Mouse (Mus musculus) embryonic facial prominence, embryonic 14.5 days (tissue): ENCODE data around the gene Gstcd. TPM values are rescaled to one million over a fixed set of nuclear protein-coding genes. Genes with fewer than 3 reads are reported as not detected.

ENCODE experiments used
- ATAC-seq: fragments of 200-750 bp; cut with Nextera tagmentation; 2 replicates; pipeline ENCODE4 v1.8.0; 2017; ENCODE audit warnings: low read depth, moderate number of reproducible peaks, moderate TSS enrichment
- DNase-seq: peaks from one replicate; pipeline ENCODE4 v3.0.0-alpha.2; 2015; ENCODE audit warnings: low spot score
- H3K27ac ChIP-seq: fragments of 300-500 bp; sonication (generic); replicated peaks from 2 replicates; pipeline ENCODE4 v1.5.1; 2014; ENCODE audit warnings: low read depth, mild to moderate bottlenecking, low read length, moderate library complexity
- H3K27me3 ChIP-seq: fragments of 300-500 bp; sonication (generic); replicated peaks from 2 replicates; pipeline ENCODE4 v1.6.1; 2014; ENCODE audit warnings: low read length; ENCODE audit not compliant: control insufficient read depth, insufficient read depth
- H3K36me3 ChIP-seq: fragments of 300-500 bp; sonication (generic); 2 replicates; pipeline ENCODE4 v1.6.1; 2014; ENCODE audit warnings: low read length, mixed read lengths; ENCODE audit not compliant: control insufficient read depth, insufficient read depth
- H3K4me1 ChIP-seq: fragments of 300-500 bp; sonication (generic); 2 replicates; pipeline ENCODE4 v1.6.1; 2014; ENCODE audit warnings: antibody characterized with exemption, low read length; ENCODE audit not compliant: control insufficient read depth, insufficient read depth
- H3K4me2 ChIP-seq: fragments of 300-500 bp; sonication (generic); 2 replicates; pipeline ENCODE4 v1.6.1; 2014; ENCODE audit warnings: low read depth, mild to moderate bottlenecking, low read length, moderate library complexity, mixed read lengths
- H3K4me3 ChIP-seq: fragments of 300-500 bp; sonication (generic); 2 replicates; pipeline ENCODE4 v1.5.1; 2014; ENCODE audit warnings: low read depth, mild to moderate bottlenecking, low read length
- H3K9ac ChIP-seq: fragments of 300-500 bp; sonication (generic); 2 replicates; pipeline ENCODE4 v1.6.1; 2014; ENCODE audit warnings: low read depth, mild to moderate bottlenecking, low read length, moderate library complexity, mixed read lengths
- H3K9me3 ChIP-seq: fragments of 300-500 bp; sonication (generic); 2 replicates; pipeline ENCODE4 v1.6.1; 2016; ENCODE audit warnings: low read length; ENCODE audit not compliant: control insufficient read depth
- WGBS: fragments of 180-500 bp; shearing (Covaris S2); extraction: QIAGEN DNeasy Blood & Tissue Kit; methylation state at CpG from one replicate; pipeline ENCODE4 v1.1.7; 2014; 5-methylcytosine and 5-hydroxymethylcytosine counted together
- polyA plus RNA-seq: library from polyadenylated mRNA; unstranded; fragments of >200 nt; fragmentation: Nextera tagmentation; extraction: Ambion mirVana; gene quantifications from 2 replicates; pipeline ENCODE4 v1.2.1, GENCODE M21; 2014

Gene Gstcd
- 6.5 and 7.2 TPM in 2 replicates for polyA plus RNA-seq

DNA sequence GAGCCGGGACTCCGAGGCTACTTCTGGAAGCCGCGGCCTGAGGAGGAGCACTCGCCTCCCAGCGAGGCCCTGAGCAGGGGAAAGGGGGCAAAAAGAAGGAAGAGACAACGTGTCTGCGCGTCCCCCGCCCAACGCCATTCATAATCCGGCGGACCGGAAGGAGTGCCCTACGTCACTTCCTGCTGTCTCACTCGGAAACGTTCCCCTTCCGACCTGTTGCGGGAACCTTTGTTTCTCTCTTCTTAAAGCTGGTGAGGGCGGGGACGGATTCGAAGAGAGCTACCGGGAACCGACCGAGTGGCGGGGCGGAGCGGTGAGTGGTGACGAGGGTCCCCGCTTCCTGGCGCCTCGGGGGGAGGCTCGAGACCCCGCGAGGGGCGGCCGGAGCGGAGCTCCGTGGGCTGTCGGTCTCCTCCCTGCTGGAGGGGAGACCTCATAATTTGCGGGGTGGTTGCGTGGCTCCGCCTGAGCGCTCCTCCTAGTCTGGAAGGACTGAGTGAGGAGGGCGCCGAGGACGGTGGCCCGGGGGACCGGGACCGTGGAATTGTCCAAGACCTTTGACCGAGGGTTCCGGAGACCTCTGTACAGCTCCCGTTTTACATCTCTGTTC lies at the start of gene Gstcd, which contains the start of gene Ints12:
Gene Gstcd (minus strand): TSS at position 370 of the 610 bp plus-strand sequence.
Gene Ints12 (plus strand): TSS at position 177 of the 610 bp plus-strand sequence.
- DNase-seq (peak; percentile 98), ATAC-seq (peak; percentile 98)
- H3K36me3 ChIP-seq: peaks cover 2% of the 10 kb centered on the region; the same call in 1 of the 2 replicates
- H3K4me2 ChIP-seq: peak within 1 kb of the TSS; percentile 77
- H3K9ac ChIP-seq: peak within 1 kb of the TSS; percentile 94
- H3K27ac ChIP-seq: peak within 1 kb of the TSS; percentile 98
- no peaks in the 10 kb centered on the region for H3K9me3 ChIP-seq
- 0% methylated on average over 39 of the region's 53 CpGs for WGBS
- H3K4me3 ChIP-seq: peak within 1 kb of the TSS; percentile 74
- no peaks in the 10 kb centered on the region for H3K27me3 ChIP-seq
- H3K4me1 ChIP-seq: peaks cover 11% of the 10 kb centered on the region; the same call in 1 of the 2 replicates

DNA sequence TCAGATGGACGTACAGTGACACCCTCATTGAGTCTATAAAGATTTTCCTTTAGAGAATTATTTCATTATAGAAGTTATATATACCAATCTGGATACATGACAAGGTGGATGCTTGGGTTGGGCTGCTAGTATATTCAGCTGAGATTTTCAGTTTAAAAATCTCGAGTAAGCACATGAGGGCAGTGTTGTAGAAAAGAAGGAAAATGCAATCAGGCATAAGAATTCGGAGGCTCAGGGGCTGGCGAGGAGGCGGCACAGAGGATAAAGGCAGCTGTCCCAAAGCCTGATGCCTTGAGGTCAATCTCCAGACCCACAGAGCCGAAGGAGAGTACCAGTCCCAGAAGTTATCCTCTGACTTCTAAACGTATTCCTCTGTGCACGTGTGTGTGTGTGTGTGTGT lies 40.8 kb upstream of the Gstcd start:
- Histone ChIP-seq H3K4me2 (no peak overlapping the region), H3K4me1 (no peaks in the 10 kb centered on the region), H3K4me3 (no peak overlapping the region), H3K9me3 (no peaks in the 10 kb centered on the region), H3K27ac (no peak overlapping the region), H3K9ac (no peak overlapping the region), H3K36me3 (no peaks in the 10 kb centered on the region), H3K27me3 (no peaks in the 10 kb centered on the region)
- 63% methylated on average over 8 of the region's 8 CpGs for WGBS
- DNase-seq (no peak), ATAC-seq (no peak)

DNA sequence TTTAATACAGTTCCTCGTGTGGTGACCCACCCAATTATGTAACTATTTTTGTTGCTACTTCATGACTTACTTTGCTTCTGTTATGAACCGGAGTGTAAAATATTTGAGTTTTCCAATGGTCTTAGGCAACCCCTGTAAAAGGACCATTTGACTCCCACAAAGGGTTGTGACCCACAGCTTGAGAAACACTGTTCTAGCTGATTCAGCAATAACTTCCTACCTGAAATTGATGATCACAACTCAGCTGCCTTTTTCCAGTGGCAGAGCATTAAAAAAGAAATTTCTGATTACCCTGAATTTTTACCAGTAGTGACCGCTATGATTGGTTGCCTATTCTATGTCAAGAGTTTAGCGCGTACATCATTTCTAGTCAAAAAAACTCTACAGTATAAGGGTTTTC lies 39.5 kb upstream of the Gstcd start:
- DNase-seq: no peak
- Histone ChIP-seq H3K4me2 (no peak overlapping the region), H3K27ac (no peak overlapping the region), H3K4me3 (no peak overlapping the region), H3K9me3 (no peaks in the 10 kb centered on the region), H3K27me3 (no peaks in the 10 kb centered on the region), H3K9ac (no peak overlapping the region), H3K4me1 (no peaks in the 10 kb centered on the region), H3K36me3 (no peaks in the 10 kb centered on the region)
- WGBS: 90% methylated on average over 5 of the region's 5 CpGs
- no peak for ATAC-seq

DNA sequence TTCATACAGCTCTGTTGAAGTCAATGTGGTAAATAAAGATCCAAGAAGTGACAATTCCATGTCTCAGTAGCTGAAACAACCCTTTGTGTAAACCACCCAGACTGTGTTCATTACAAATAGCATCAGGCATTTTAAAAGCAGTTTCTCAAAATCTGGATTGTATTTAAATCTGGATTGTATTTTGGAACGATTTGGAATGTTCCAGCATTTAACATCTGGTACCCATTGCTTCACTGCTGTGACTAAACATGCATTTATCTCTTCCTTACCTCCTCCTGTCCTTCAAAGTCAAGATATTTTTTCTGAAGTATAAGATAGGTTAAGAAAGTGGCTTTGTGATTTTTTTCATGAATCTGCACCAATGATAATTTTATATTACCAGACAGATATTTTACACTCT lies 21.4 kb upstream of the Gstcd start:
- Histone ChIP-seq H3K27ac (no peak overlapping the region; the same call in 1 of the 2 replicates), H3K9ac (no peak overlapping the region), H3K4me3 (no peak overlapping the region), H3K36me3 (peaks cover 18% of the 10 kb centered on the region), H3K4me1 (no peaks in the 10 kb centered on the region), H3K27me3 (no peaks in the 10 kb centered on the region), H3K4me2 (no peak overlapping the region), H3K9me3 (no peaks in the 10 kb centered on the region)
- DNase-seq (peak; percentile 61), ATAC-seq (no peak)
- WGBS: 15% methylated on average over 1 of the region's 1 CpGs

DNA sequence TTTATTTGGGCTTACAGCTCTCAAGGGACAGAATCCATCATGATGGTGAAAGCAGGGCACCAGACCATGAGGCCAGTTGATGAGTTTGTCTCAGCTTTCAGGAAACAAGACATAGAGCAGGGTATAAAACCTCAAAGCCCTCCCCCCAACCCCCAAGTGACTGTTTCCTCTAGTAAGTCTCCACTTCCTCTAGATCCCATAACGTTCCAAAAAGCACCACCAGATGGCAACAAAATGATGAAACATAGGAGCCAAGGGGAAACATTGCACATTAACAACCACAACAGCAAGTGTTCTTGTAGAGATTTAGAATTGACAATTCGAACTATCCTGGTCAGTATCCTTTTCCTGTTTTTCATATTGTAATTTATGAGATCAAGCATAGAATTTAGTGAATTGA lies 19.9 kb upstream of the Gstcd start:
- Histone ChIP-seq H3K36me3 (peaks cover 31% of the 10 kb centered on the region), H3K4me3 (no peak overlapping the region), H3K9me3 (no peaks in the 10 kb centered on the region), H3K9ac (no peak overlapping the region), H3K27me3 (no peaks in the 10 kb centered on the region), H3K27ac (no peak overlapping the region), H3K4me1 (no peaks in the 10 kb centered on the region), H3K4me2 (no peak overlapping the region)
- DNase-seq: peak; percentile 35
- no peak for ATAC-seq
- WGBS: 42% methylated on average over 2 of the region's 2 CpGs

DNA sequence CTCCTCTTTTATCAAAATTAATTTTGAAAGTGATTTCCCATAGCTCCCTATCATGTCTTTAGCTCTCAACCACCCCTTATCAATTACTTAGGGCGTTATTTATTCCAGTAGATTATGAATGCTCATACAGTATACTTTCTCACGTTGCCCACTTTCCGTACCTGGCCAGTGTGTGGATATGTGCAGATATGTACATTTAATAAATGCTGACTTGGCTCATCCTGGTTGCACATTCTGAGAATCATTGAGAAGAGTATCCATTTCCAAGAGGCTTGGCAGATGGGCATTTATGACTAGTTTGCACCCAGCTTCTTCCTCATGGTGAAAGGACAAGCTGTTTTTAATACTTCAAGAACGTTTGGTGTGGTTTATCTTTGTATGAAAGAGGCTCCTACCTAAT lies 18.0 kb upstream of the Gstcd start:
- peaks cover 46% of the 10 kb centered on the region for H3K36me3 ChIP-seq
- H3K9me3 ChIP-seq: no peaks in the 10 kb centered on the region
- no peak overlapping the region for H3K4me3 ChIP-seq
- no peaks in the 10 kb centered on the region for H3K4me1 ChIP-seq
- ATAC-seq: no peak
- no peak overlapping the region for H3K27ac ChIP-seq
- H3K27me3 ChIP-seq: no peaks in the 10 kb centered on the region
- H3K4me2 ChIP-seq: no peak overlapping the region
- 90% methylated on average over 4 of the region's 4 CpGs for WGBS
- H3K9ac ChIP-seq: no peak overlapping the region
- DNase-seq: no peak

DNA sequence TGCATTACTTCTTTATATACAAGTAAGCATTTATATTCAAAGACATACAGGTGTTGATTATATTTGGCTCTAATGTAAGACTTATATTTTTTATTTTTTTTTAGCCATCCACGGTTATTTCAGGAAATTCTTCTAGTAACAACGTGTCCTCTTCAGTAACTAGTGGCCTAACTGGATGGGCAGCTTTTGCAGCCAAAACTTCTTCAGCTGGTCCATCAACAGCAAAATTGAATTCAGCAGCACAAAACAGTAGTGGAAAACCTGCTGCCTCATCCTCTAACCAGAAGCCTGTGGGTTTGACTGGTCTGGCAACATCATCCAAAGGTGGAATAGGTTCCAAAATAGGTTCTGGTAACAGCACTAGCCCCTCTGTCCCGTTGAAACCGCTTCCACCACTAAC lies 16.9 kb upstream of the Gstcd start:
- 83% methylated on average over 4 of the region's 4 CpGs for WGBS
- DNase-seq: no peak
- Histone ChIP-seq H3K9me3 (no peaks in the 10 kb centered on the region), H3K4me2 (no peak overlapping the region), H3K27ac (no peak overlapping the region), H3K27me3 (no peaks in the 10 kb centered on the region), H3K9ac (no peak overlapping the region), H3K4me3 (no peak overlapping the region), H3K4me1 (no peaks in the 10 kb centered on the region), H3K36me3 (peaks cover 55% of the 10 kb centered on the region)
- no peak for ATAC-seq

DNA sequence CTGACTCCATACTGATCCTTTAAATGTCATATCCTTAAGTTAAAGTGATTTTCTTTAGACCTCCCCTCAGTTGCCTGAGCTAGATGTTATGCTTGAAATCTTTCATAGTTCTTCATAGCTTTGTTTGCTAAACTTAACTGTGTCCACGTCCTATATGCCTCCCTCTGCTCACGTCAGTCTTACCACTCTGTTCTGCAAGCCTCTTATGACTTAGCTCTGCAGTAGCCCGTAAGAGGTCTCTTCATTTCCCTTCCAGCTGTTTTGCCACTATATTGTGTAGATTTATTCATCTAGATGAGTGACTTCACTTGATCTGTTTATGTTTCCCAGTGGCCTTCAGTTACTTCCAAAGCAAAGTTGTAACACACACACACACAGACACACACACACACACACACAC lies 12.6 kb upstream of the Gstcd start:
- Histone ChIP-seq H3K4me2 (no peak overlapping the region), H3K27me3 (no peaks in the 10 kb centered on the region), H3K9ac (no peak overlapping the region), H3K4me1 (no peaks in the 10 kb centered on the region), H3K27ac (no peak overlapping the region), H3K4me3 (no peak overlapping the region), H3K36me3 (peaks cover 75% of the 10 kb centered on the region), H3K9me3 (no peaks in the 10 kb centered on the region)
- DNase-seq (no peak), ATAC-seq (no peak)
- WGBS: 86% methylated on average over 3 of the region's 3 CpGs

DNA sequence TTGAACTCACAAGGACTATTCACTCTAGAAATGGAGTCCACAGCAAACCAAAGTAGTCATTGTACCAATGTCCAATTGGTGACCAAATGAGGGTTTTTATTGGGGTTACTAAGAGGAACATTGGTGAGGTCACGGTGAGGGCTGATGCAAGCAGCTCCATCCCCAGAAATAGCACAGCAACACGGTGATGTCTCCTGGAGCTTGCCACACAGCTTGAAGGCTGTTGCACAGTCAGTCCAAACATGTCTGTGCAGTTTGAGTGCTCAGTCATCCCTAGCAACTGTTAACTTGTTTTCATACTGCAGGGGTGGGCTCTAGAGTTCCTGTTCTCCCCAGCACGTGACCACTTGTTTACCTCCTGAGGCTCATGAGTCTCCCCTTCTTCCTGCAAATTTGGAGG lies 11.9 kb upstream of the Gstcd start:
- Histone ChIP-seq H3K4me3 (no peak overlapping the region), H3K36me3 (peaks cover 75% of the 10 kb centered on the region), H3K9ac (no peak overlapping the region), H3K4me2 (no peak overlapping the region), H3K27me3 (no peaks in the 10 kb centered on the region), H3K4me1 (no peaks in the 10 kb centered on the region), H3K27ac (no peak overlapping the region), H3K9me3 (no peaks in the 10 kb centered on the region)
- DNase-seq: no peak
- ATAC-seq: no peak
- 82% methylated on average over 3 of the region's 3 CpGs for WGBS
